Mouse (Mus musculus) activated CD4-positive, CD25-positive, alpha-beta regulatory T cell, adult 4 months (primary cell): Measurements from ENCODE around the gene Kcnk4. TPM values are rescaled to one million over a fixed set of nuclear protein-coding genes. Genes with fewer than 3 reads are reported as not detected.
"Not testable (repeated sequence)": the region's sequence is repeated elsewhere in the genome, so short reads cannot be mapped to it uniquely, and the experiment has no call there.

Experiments
- ATAC-seq: one replicate; pipeline ENCODE4 v1.8.0; 2017
- polyA plus RNA-seq, 2 experiments: library from polyadenylated mRNA; unstranded; fragments of 100-300 nt; shearing (Covaris generic); gene quantifications; one replicate each; pipeline ENCODE4 v1.2.1; 2017

Kcnk4 gene
- polyA plus RNA-seq, 2 experiments from 2014 or later, result not detected

- ATAC-seq, result no peak
Measured at GRCm38 (mm10) chr19:6913991-6914390, 20.3 kb downstream of the Kcnk4 start.

- no peak for ATAC-seq
Measured at GRCm38 (mm10) chr19:6913036-6913435, 21.3 kb downstream of the Kcnk4 start.

DNA sequence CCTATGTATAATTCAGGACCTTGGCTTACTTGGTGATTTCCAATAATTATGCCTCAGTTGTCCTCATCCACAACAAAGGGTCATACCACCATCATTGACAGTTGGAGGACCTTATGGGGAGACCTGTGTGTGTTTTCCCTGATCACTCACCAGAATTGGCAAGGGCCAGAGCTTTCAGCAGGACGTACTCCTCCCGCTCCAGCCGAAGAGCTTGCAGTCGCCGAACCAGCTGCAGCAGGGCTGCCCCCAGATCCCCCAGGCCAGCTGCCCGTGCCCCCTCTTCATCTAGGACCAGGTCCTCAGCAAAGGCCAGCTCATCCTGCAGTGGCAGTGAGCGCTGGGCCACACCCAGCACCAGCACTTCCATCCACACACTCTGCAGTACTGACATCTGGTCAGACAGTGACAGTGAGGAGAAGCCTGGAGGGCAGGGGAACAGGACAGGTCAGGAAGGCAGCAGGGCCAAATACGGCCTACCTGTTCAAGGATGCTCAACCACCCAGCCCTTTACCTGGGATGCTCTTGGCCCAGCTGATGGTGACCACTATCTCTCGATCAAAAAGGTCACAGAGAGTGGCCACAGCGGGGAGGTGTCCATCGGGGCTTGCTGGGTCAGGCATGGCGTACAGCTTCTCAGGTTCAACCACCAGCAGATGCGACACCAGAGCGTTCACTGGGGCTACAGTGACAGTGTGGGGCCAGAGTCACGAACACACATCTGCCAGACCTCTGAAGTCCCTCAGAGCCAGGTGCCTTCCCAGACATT is 21.9 kb downstream of the Kcnk4 start:
- no peak for ATAC-seq

- ATAC-seq, result no peak
Measured at GRCm38 (mm10) chr19:6911101-6912074, 22.9 kb downstream of the Kcnk4 start.

- ATAC-seq, result not testable (repeated sequence)
Measured at GRCm38 (mm10) chr19:6910306-6910705, 24.0 kb downstream of the Kcnk4 start.

- ATAC-seq, result peak; percentile 85
Measured at GRCm38 (mm10) chr19:6909507-6910289, 24.6 kb downstream of the Kcnk4 start, which contains the start of the genes Trmt112 and Prdx5. Gene Trmt112 (plus strand): TSS chr19:6909698. Gene Prdx5 (minus strand): TSS chr19:6910106.

DNA sequence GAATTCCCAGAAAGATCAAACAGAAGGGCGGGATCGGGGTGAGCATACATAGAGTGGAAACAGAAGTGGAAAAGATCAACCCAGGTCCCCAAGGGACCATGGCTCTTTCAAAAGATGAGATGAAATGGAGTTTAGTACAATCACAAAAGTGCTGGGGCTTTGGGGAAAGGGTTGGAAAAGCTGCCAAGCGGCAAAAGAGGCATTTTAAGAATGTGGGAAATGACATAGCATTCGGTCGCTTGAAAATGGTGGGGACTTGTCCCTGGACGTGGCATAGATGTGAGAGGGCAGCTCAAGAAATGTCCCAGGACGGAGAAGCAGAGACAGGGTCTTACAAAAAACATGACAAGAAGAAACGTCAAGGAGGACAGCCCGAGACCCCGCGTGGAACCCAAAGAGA is 25.3 kb downstream of the Kcnk4 start:
- ATAC-seq, result no peak

GRCm38 (mm10) chr19:6907811-6908540 is 26.3 kb downstream of the Kcnk4 start:
- ATAC-seq, result no peak

- no peak for ATAC-seq
Measured at GRCm38 (mm10) chr19:6907094-6907493, 27.2 kb downstream of the Kcnk4 start.

DNA sequence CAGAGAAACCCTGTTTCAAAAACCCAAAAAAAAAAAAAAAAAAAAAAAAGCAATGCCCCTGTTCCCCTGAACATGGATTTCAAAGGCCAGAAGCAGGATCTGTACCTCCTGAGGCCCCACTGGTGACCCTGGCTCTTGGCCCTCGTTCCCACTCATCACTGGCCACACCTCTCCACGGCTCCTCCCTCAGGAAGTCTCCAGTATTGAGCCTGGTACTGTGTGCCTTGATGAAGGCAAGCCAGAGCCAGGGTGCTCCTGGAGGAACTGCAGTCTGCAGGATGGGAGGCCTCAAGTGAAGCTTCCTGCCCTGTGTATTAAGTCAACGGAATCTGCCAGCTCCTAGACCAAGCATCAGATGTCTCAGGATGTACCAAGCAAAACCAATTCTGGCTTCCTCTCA is 28.1 kb downstream of the Kcnk4 start:
- no peak for ATAC-seq

- ATAC-seq, result no peak
Measured at GRCm38 (mm10) chr19:6905498-6906159, 28.7 kb downstream of the Kcnk4 start.

DNA sequence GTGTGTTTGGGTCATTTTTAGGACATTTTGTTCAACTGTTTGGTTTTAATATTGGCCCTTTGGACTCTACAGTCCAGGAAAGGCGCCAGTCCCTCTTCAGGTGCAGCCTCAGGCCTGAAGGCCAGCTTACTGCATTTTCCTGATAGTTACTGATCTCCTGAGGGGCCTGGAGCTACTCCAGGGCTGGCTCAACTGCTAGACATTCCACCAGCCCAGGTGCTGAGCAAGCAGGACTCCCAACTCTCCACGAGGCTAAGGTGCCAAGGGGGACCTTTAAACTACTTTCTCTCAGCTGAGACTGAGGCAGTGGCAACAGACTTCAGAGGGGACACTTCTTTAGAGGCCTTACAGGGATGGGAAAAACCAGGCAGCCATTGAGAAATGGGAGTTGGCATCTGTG is 29.5 kb downstream of the Kcnk4 start:
- no peak for ATAC-seq

DNA sequence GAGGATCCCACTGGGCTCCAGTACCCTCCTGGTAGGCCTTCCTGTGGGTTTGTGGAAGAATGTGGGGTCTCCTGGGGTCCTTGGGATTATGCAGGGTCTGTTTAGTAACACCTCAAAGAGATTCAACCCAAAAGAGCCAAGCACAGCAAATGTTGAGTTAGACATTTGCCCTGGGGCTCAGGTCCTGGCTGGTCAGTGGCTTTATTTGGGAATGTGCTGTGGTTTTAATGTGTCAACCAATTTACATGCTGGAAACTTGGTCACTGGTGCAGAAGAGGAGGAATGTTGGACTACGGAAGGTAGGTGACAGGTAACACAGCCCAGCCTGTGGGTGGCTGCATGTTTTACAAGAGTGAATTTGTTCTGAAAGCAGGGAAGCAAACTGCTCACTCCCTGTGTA is 31.3 kb downstream of the Kcnk4 start:
- no peak for ATAC-seq

- no peak for ATAC-seq
Measured at GRCm38 (mm10) chr19:6899641-6900040, 34.7 kb downstream of the Kcnk4 start.

DNA sequence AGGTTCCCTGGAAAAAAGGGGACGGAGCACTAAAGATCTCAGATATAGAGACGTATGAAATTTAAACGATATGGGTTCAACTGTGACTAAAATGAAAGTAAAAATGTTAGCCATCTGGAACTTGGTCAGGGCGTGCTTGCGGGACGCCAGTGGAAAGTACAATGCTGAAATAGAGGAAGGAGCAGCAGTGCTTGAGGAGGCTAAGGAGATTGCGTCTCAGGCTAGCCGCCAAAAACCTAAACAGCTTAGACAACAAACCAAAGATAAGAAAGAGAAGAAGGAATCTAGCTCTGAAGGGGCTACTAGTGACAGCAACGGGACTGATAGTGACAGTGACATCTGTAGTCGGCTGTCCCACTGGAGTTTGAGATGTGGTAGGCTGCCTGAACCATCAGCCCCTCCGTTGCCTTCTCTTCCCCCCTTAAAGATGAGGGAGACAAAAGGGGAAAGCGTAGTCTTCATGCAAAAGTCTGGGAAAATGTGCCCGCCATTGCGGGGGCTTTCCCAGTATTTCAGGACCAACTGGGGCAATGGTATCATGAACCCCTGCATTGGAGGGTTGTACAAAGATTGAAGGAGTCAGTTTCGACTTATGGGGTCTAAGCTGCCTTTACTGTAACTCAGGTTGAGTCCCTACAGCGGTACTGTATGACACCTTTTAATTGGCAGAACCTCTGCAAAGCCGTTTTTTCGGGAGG is 38.6 kb downstream of the Kcnk4 start:
- not testable (repeated sequence) for ATAC-seq

- no peak for ATAC-seq
Measured at GRCm38 (mm10) chr19:6893731-6894451, 40.4 kb downstream of the Kcnk4 start.

DNA sequence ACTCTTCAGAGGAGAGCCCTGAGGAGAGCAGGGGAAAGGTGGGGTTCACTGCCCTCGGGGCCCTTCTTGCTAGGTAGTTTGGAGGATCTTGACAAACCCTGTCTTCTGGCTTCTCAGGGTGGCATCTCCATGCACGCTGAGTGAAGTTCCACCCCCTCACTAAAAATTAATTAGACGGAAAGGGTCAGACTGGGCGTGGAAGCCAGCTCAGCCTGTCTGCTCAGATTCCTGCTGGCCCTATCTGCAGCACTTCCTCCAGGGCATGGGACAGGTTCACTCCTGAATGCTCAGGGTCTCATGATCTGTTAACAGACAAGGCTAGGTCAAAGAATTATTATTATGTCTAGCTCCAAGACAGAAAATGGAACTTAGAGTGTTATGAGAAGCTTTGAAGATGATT is 41.8 kb downstream of the Kcnk4 start:
- no peak for ATAC-seq

DNA sequence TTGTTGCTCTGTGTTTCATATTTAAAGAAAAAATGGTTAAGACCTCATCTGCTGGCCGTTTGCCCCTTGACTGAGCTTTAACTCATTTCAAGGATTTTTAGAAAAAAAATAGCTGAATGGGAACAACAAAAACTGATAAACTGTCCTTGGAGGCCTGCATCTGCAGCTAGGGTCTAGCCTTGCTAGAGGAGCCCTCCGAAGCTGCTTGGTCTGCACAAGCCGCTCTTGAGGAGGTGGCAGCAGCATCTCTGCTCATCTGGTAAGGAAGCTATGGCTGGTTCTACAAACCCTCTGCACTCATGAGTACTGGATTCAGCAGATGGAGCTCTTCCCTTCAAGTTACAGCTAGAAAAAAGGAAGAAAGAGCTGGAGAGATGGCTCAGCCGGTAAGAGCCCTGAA is 56.4 kb downstream of the Kcnk4 start:
- ATAC-seq, result no peak

DNA sequence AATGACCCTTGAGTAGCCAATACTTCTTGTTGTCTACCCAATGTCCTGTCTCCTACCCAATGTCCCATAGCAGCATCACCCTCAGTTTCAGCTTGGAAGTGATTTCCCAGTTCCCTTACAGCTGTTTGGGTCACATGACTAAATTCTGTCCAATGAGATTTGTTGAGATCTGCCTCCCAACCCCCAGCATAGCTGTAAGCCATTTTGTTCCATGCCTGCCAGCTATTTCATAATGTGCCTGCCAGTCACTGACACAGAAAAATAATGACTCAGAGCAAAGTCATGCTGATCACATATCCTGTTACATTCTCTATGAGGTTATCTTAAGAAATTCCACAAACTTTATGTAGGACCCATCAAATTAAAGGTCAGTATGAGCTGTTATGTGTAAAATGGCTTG is 57.5 kb downstream of the Kcnk4 start:
- ATAC-seq, result no peak

- no peak for ATAC-seq
Measured at GRCm38 (mm10) chr19:6875834-6876233, 58.5 kb downstream of the Kcnk4 start.
